Mouse (Mus musculus): ENCODE measurements around the gene Cbx5. TPM values are rescaled to one million over a fixed set of nuclear protein-coding genes. Genes with fewer than 3 reads are reported as not detected.

Cbx5 gene
- polyA plus RNA-seq, 1 experiment: 4.0 TPM

GRCm38 (mm10) chr15:103233119-103233518 lies 6.5 kb downstream of the Cbx5 start:
- no peak for TF ChIP-seq GATA1 (IDR thresholded peaks at IDR 0.05; ENCODE audit: low read length)

- no peak for TF ChIP-seq GATA1 (IDR thresholded peaks at IDR 0.05; ENCODE audit: low read length)
Observed at GRCm38 (mm10) chr15:103228904-103229303, 10.7 kb downstream of the Cbx5 start.

- TF ChIP-seq GATA1 (IDR thresholded peaks at IDR 0.05; ENCODE audit: low read length): no peak
Observed at GRCm38 (mm10) chr15:103227572-103227971, 12.0 kb downstream of the Cbx5 start.

GRCm38 (mm10) chr15:103227022-103227421 lies 12.6 kb downstream of the Cbx5 start:
- no peak for TF ChIP-seq GATA1 (IDR thresholded peaks at IDR 0.05; ENCODE audit: low read length)

DNA sequence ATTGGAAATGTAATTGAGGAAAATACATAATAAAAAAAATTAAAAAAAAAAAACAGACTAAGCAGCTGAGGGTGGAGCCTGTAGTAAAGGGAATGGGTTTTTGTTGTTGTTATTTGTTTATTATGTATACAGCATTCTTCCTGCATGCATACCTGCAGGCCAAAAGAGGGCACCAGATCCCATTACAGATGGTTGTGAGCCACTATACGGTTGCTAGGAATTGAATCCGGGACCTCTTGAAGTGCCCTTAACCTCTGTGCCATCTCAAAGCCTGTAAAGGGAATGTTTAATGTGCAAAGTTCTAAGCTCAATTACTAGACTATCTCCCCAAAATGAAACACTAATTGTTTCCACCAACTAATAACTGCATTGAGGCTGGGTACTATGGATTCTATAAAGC lies 15.5 kb downstream of the Cbx5 start:
- no peak for TF ChIP-seq GATA1 (IDR thresholded peaks at IDR 0.05; ENCODE audit: low read length)

GRCm38 (mm10) chr15:103221386-103221785 lies 18.2 kb downstream of the Cbx5 start:
- no peak for TF ChIP-seq GATA1 (IDR thresholded peaks at IDR 0.05; ENCODE audit: low read length)

- no peak for TF ChIP-seq GATA1 (IDR thresholded peaks at IDR 0.05; ENCODE audit: low read length)
Observed at GRCm38 (mm10) chr15:103220785-103221184, 18.8 kb downstream of the Cbx5 start.

GRCm38 (mm10) chr15:103216052-103216451 lies 23.6 kb downstream of the Cbx5 start:
- no peak for TF ChIP-seq GATA1 (IDR thresholded peaks at IDR 0.05; ENCODE audit: low read length)

GRCm38 (mm10) chr15:103214971-103215907 lies 24.4 kb downstream of the Cbx5 start:
- TF ChIP-seq GATA1 (IDR thresholded peaks at IDR 0.05; ENCODE audit: low read length): no peak

DNA sequence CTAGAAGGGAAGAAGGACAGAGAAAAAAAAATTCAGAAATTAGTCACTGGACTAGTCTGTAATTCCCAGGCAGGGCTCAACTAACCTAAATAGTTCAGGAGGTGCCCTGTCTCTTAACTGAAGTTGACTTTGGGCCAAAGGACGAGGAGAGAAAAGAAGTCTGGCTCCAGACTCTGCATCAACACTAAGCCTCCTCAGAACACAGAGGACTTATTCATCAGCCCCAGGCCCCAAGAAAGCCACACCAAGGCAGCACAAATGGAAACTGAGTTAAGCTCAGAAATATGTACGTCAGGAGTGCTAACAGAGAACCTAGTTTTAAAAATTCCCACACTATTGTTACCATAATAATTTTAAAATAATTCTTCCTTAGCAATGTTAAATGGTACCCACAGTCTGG lies 25.5 kb downstream of the Cbx5 start:
- TF ChIP-seq GATA1 (IDR thresholded peaks at IDR 0.05; ENCODE audit: low read length): no peak

DNA sequence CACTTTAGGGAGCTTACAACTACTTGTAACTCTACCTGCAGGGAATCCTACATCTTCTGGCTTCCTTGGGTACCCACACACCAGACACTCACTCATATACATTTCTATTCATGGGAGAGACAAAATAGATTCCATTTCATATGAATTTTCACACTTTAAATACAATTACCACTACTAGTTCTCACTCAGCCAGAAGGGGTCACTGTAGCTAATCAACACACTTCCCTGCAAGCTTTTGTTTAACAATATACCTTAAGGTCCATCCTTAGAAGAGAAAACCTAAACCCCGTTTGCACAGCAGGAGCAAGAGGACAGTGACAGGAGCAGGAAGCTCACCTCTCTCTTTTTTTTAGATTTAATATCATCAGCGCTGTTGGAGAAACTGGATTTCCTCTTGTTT lies 34.5 kb downstream of the Cbx5 start:
- TF ChIP-seq GATA1 (IDR thresholded peaks at IDR 0.05; ENCODE audit: low read length): no peak

GRCm38 (mm10) chr15:103202088-103202793 lies 37.4 kb downstream of the Cbx5 start:
- TF ChIP-seq GATA1 (IDR thresholded peaks at IDR 0.05; ENCODE audit: low read length): no peak

GRCm38 (mm10) chr15:103197785-103198184 lies 41.8 kb downstream of the Cbx5 start:
- no peak for TF ChIP-seq GATA1 (IDR thresholded peaks at IDR 0.05; ENCODE audit: low read length)

GRCm38 (mm10) chr15:103196835-103197234 lies 42.8 kb downstream of the Cbx5 start:
- TF ChIP-seq GATA1 (IDR thresholded peaks at IDR 0.05; ENCODE audit: low read length): no peak

GRCm38 (mm10) chr15:103193606-103194005 lies 46.0 kb downstream of the Cbx5 start:
- TF ChIP-seq GATA1 (IDR thresholded peaks at IDR 0.05; ENCODE audit: low read length): no peak

Measured in G1E-ER4 (cell line).